Mouse (Mus musculus) thymus, adult 2 months (tissue): ENCODE measurements at regions not wholly inside any gene's neighbourhood (a gene's known extent, or its start where the extent isn't known, plus 50 kb on each side); places are given as distances from the start of the nearest gene placed in this dataset.

ENCODE experiments used
- CTCF ChIP-seq: fragments of 200-500 bp; IDR thresholded peaks from 2 replicates; pipeline ENCODE4 v1.5.1; 2012; ENCODE audit warnings: mild to moderate bottlenecking, control low read depth, low read length, moderate library complexity, borderline replicate concordance; ENCODE audit not compliant: control insufficient read depth, poor library complexity, insufficient read depth; ENCODE audit errors: extremely low read depth
- POLR2A ChIP-seq: fragments of 200-500 bp; IDR thresholded peaks from 2 replicates; pipeline ENCODE4 v1.6.1; 2012; ENCODE audit warnings: mild to moderate bottlenecking, low read length, control low read depth, moderate library complexity; ENCODE audit not compliant: control insufficient read depth, poor library complexity, insufficient read depth; ENCODE audit errors: extremely low read depth

GRCm38 (mm10) chr11:111688186-111688860, 622.4 kb downstream of the Kcnj2 start:
- TF ChIP-seq CTCF (no peak), POLR2A (no peak)
